Mouse (Mus musculus) megakaryocyte, embryonic 14.5 days (primary cell): ENCODE data around the gene Foxl1.

Source experiments
- FLI1 ChIP-seq: IDR thresholded peaks from 2 replicates; pipeline ENCODE4 v1.6.1; 2012; ENCODE audit warnings: low read length, inconsistent platforms, mixed read lengths
- GATA1 ChIP-seq: IDR thresholded peaks from 3 replicates; pipeline ENCODE4 v1.6.1; 2012; ENCODE audit warnings: mixed read lengths, low read length, inconsistent platforms, borderline replicate concordance

GRCm38 (mm10) chr8:121118634-121119420, 8.9 kb upstream of the Foxl1 start:
- TF ChIP-seq GATA1 = no peak
- TF ChIP-seq FLI1 = no peak
